Mouse (Mus musculus): ENCODE data around the gene Cntnap5b.

GRCm38 (mm10) chr1:99970184-99971086 lies 197.9 kb downstream of the Cntnap5b start:
- no peak for TF ChIP-seq CTCF (conservative IDR thresholded peaks at IDR 0.05 in 1 of 2, IDR thresholded peaks at IDR 0.05 in 1 of 2; ENCODE audit: low read depth in 2 of 2, low read length in 2 of 2)
- TF ChIP-seq MYC (IDR thresholded peaks at IDR 0.05; ENCODE audit: low read depth, low read length), result no peak
- TF ChIP-seq ZMIZ1 (IDR thresholded peaks at IDR 0.05; ENCODE audit: low read depth, low read length), result no peak
- no peak for TF ChIP-seq ELF1 (IDR thresholded peaks at IDR 0.05; ENCODE audit: low read depth, low read length)
- TF ChIP-seq EP300 (IDR thresholded peaks at IDR 0.05; ENCODE audit: low read length), result no peak
- TF ChIP-seq MEF2A (IDR thresholded peaks at IDR 0.05; ENCODE audit: borderline replicate concordance, low read depth, low read length), result no peak
- no peak for TF ChIP-seq ZC3H11A (IDR thresholded peaks at IDR 0.05; ENCODE audit: low read depth, low read length)
- no peak for TF ChIP-seq POLR2A (IDR thresholded peaks at IDR 0.05; ENCODE audit: low read depth, low read length)
- no peak for TF ChIP-seq MAX (IDR thresholded peaks at IDR 0.05; ENCODE audit: low read length)
- TF ChIP-seq E2F4 (IDR thresholded peaks at IDR 0.05; ENCODE audit: insufficient replicate concordance, low read depth, low read length), result no peak
- TF ChIP-seq JUND (conservative IDR thresholded peaks at IDR 0.05; ENCODE audit: low read depth, low read length), result no peak
